ENCODE assay signal across 8 mouse cellular contexts in genomic region chr17:27422726-27423381, GRCm38 (mm10).
DNase-seq lines count a peak whose midpoint lies in the region; ATAC-seq and TF ChIP-seq lines count a peak whose summit lies in the region.

No protein-coding gene starts in this region.

- 0 out of 2 replicates have a peak, but pooled peaks cover 4% of the 10 kb centered on the region for H3K27me3 ChIP-seq in embryonic facial prominence, embryonic 12.5 days
- H3K27me3 ChIP-seq in heart, postnatal 0 days (ENCODE audit: control insufficient read depth, insufficient read depth, low read length), result 0 out of 2 replicates have a peak, but pooled peaks cover 7% of the 10 kb centered on the region
- H3K27me3 ChIP-seq in midbrain, postnatal 0 days (ENCODE audit: insufficient read depth, low read length), result no peaks in the 10 kb centered on the region

- no peak for TF ChIP-seq EP300 in heart, postnatal 0 days (IDR thresholded peaks at IDR 0.05; ENCODE audit: low read depth)

- no peak overlapping the region for H3K9ac ChIP-seq in embryonic facial prominence, embryonic 12.5 days
- no peak overlapping the region for H3K9ac ChIP-seq in heart, postnatal 0 days (replicated peaks; ENCODE audit: low read depth, low read length)
- H3K9ac ChIP-seq in midbrain, postnatal 0 days (replicated peaks; ENCODE audit: low read length, poor library complexity, severe bottlenecking), result no peak overlapping the region

- WGBS in embryonic facial prominence, embryonic 12.5 days, result 18% methylated on average over 10 of the region's 10 CpGs
- 22% methylated on average over 10 of the region's 10 CpGs for WGBS in heart, postnatal 0 days
- WGBS in midbrain, postnatal 0 days, result 18% methylated on average over 10 of the region's 10 CpGs

- peak overlapping the region; percentile 81 for H3K27ac ChIP-seq in embryonic facial prominence, embryonic 12.5 days
- H3K27ac ChIP-seq in heart, postnatal 0 days (ENCODE audit: low read depth), result no peak overlapping the region
- H3K27ac ChIP-seq in left cerebral cortex, adult 2 months, result no peak overlapping the region
- H3K27ac ChIP-seq in midbrain, postnatal 0 days (ENCODE audit: low read depth, low read length), result 0 out of 2 replicates have a peak overlapping the region, but pooled peaks have one; percentile 19

- H3K4me2 ChIP-seq in embryonic facial prominence, embryonic 12.5 days (replicated peaks), result no peak overlapping the region; the same call in 1 of the 2 replicates
- no peak overlapping the region; the same call in 1 of the 2 replicates for H3K4me2 ChIP-seq in heart, postnatal 0 days (ENCODE audit: low read depth, low read length)
- no peak overlapping the region for H3K4me2 ChIP-seq in midbrain, postnatal 0 days (ENCODE audit: low read depth, low read length, poor library complexity, severe bottlenecking)

- peak; percentile 12 for DNase-seq in adrenal gland, postnatal 10 days
- no peak for DNase-seq in adrenal gland, postnatal 25 days
- no peak for DNase-seq in heart, postnatal 0 days (ENCODE audit: low spot score)
- peak; percentile 20 to 41 for DNase-seq in left cerebral cortex, adult 2 months (ENCODE audit: extremely low spot score in 1 of 2, low spot score in 2 of 2)
- peak; percentile 77 for DNase-seq in midbrain, postnatal 0 days (ENCODE audit: low spot score)
- no peak for DNase-seq in testis, postnatal 14 days (ENCODE audit: low spot score)
- no peak for DNase-seq in thymus, adult 18-20 months

- peaks cover 19% of the 10 kb centered on the region for H3K4me1 ChIP-seq in embryonic facial prominence, embryonic 12.5 days
- peaks cover 10% of the 10 kb centered on the region for H3K4me1 ChIP-seq in heart, postnatal 0 days (ENCODE audit: control insufficient read depth, insufficient read depth)
- H3K4me1 ChIP-seq in midbrain, postnatal 0 days (ENCODE audit: insufficient read depth, low read length), result peaks cover 13% of the 10 kb centered on the region

- ATAC-seq in embryonic facial prominence, embryonic 12.5 days (ENCODE audit: insufficient number of reproducible peaks, insufficient read depth, low FRiP score, low TSS enrichment), result peak; percentile 74
- peak; percentile 46 for ATAC-seq in heart, postnatal 0 days (ENCODE audit: insufficient read depth, low read depth)
- ATAC-seq in midbrain, postnatal 0 days (ENCODE audit: low FRiP score), result peak; percentile 52; the same call in 1 of the 2 replicates

- H3K9me3 ChIP-seq in embryonic facial prominence, embryonic 12.5 days, result peaks cover 1% of the 10 kb centered on the region; the same call in 1 of the 2 replicates
- no peaks in the 10 kb centered on the region for H3K9me3 ChIP-seq in heart, postnatal 0 days (replicated peaks; ENCODE audit: control insufficient read depth, low read length)
- H3K9me3 ChIP-seq in midbrain, postnatal 0 days (ENCODE audit: low read length), result no peaks in the 10 kb centered on the region

- TF ChIP-seq CTCF in heart, postnatal 0 days (IDR thresholded peaks at IDR 0.05; ENCODE audit: low read depth), result no peak
- TF ChIP-seq CTCF in left cerebral cortex, adult 2 months (IDR thresholded peaks at IDR 0.05), result no peak
- TF ChIP-seq CTCF in midbrain, postnatal 0 days (IDR thresholded peaks at IDR 0.05), result no peak

- intact Hi-C loops in left cerebral cortex, adult 2 months (cut with DNase I), result no loop called here

- H3K36me3 ChIP-seq in embryonic facial prominence, embryonic 12.5 days, result no peaks in the 10 kb centered on the region
- H3K36me3 ChIP-seq in heart, postnatal 0 days (replicated peaks; ENCODE audit: control insufficient read depth, insufficient read depth, low read length), result no peaks in the 10 kb centered on the region
- H3K36me3 ChIP-seq in midbrain, postnatal 0 days (ENCODE audit: insufficient read depth, low read length), result no peaks in the 10 kb centered on the region

- H3K4me3 ChIP-seq in embryonic facial prominence, embryonic 12.5 days, result no peak overlapping the region
- H3K4me3 ChIP-seq in heart, postnatal 0 days (ENCODE audit: low read depth, low read length), result no peak overlapping the region
- no peak overlapping the region for H3K4me3 ChIP-seq in left cerebral cortex, adult 2 months
- H3K4me3 ChIP-seq in midbrain, postnatal 0 days (ENCODE audit: low read depth, low read length), result no peak overlapping the region

Comparison
In these comparisons a context has a peak if more than half of its experiments do, and no peak if none do; other contexts are left out.
1. DNase-seq: peak in adrenal gland, postnatal 10 days (single experiment), left cerebral cortex, adult 2 months (2 of 2) and midbrain, postnatal 0 days (single experiment); none in adrenal gland, postnatal 25 days (single experiment), heart, postnatal 0 days (single experiment), testis, postnatal 14 days (single experiment) and thymus, adult 18-20 months (0 of 2).
2. H3K27ac ChIP-seq: peak in embryonic facial prominence, embryonic 12.5 days (single experiment) and midbrain, postnatal 0 days (single experiment); none in heart, postnatal 0 days (single experiment) and left cerebral cortex, adult 2 months (single experiment).
3. Peak in every context shown above with its lines, with median percentiles within 50 percentile points of each other: ATAC-seq.